Mouse (Mus musculus) left cerebral cortex, adult 8-10 months (tissue): ENCODE measurements around the gene Pacsin1. TPM values are rescaled to one million over a fixed set of nuclear protein-coding genes. Genes with fewer than 3 reads are reported as not detected.
"Not testable (repeated sequence)": the region's sequence is repeated elsewhere in the genome, so short reads cannot be mapped to it uniquely, and the experiment has no call there.

ENCODE experiments used
- DNase-seq, 2 experiments: peaks; one replicate each; pipeline ENCODE4 v3.0.0; 2022; ENCODE audit warnings: low spot score in 2 of 2
- total RNA-seq, 4 experiments: library from RNA; stranded (reverse); gene quantifications; 2 replicates each; pipeline ENCODE4 v1.2.4; 2022

Gene Pacsin1
- total RNA-seq, 4 experiments from 2014 or later = 377 to 404 (median 391) TPM

GRCm38 (mm10) chr17:27635575-27635903 lies 19.8 kb upstream of the Pacsin1 start:
- DNase-seq = not testable (repeated sequence)

DNA sequence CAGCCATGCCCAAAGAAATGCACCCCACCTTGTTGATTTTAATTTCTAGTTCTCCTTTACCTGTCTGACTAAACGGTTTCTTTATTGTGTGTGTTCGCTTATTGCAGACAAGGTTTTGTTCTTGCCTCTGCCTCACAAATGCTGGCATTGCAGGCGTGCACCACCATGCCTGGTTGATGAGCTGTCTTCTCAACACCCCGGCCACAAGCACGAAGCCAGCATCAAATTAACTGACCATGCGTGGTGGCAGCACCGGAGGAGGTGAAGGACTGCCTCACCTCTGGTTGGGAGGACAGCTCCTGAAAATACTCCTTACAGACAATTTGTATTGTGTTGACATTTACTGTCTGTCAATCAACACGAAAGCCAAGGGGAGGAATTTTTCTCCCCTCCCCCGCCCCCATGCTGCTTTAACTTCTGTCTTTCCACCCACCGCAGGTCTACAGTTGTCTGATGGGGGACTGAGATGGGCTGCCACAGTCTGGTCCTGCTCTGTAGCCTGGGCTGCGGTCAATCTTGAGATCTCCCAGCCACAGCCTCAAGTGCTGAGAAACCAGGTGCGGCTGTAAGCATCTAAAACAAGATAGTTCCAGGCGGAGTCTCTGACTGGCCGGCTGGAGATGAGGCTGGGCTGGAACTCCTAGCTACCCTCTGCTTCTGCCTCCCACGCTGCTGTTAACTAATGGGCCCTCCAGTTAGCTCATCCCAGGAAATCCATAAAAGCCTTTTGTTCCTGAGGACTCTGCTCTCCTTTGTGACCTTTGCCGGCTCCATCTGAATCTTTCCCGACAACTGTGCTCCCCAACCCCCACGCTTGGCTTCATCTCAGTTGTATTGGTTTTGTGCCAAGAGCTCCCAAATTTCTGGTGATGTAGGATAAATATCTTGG lies 18.9 kb upstream of the Pacsin1 start, which contains the start of gene Rps10:
TSS of gene Rps10 (minus strand) at position 538 of the 889 bp plus-strand sequence.
- DNase-seq = no peak

DNA sequence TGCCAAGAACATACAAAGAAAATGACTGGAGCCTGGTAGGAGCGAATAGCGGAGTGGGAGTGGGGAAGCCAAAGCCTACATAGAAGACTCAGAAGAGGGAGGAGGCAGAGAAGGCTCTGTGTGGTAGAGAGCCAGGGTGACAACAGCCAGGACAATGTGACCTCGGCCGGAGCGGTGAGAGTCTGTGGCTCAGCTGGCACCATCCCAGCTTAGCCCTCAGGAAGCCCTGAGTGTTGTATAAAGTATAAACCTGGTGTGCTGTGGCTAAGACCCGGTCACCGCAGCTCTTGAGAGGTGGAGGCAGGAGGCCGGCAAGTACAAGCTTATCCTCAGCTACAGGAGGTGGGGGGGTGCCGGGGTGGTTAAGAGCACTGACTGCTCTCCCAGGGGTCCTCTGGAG lies 18.0 kb upstream of the Pacsin1 start:
- DNase-seq = no peak

DNA sequence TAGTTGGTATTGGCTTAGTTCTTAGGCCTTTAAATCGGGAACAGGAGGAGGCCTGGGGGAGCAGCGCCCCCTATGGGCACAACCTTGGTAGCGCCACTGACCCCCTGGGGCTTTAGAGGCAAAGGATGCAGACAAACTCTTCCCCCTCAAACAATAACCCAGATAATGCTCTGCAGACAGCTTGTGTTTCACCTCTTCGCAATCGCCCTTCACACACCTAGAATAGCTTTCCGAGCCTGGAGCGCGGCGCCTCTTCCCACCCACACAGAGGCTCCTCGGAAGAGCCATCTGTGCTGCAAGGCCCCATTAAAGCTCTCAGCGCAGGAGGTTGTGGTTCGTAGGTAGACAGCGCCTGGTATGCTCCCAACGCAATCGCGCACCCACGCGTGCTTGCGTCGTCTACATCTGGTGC lies 16.4 kb upstream of the Pacsin1 start:
- DNase-seq = peak in 1 of 2 experiments; percentile 91

- DNase-seq = not testable (repeated sequence)
Measured at GRCm38 (mm10) chr17:27639851-27640250, 15.5 kb upstream of the Pacsin1 start.

GRCm38 (mm10) chr17:27642491-27643062 lies 12.7 kb upstream of the Pacsin1 start:
- peak; percentile 67 to 91 for DNase-seq

GRCm38 (mm10) chr17:27643101-27643500 lies 12.2 kb upstream of the Pacsin1 start:
- DNase-seq = peak in 1 of 2 experiments; percentile 53

DNA sequence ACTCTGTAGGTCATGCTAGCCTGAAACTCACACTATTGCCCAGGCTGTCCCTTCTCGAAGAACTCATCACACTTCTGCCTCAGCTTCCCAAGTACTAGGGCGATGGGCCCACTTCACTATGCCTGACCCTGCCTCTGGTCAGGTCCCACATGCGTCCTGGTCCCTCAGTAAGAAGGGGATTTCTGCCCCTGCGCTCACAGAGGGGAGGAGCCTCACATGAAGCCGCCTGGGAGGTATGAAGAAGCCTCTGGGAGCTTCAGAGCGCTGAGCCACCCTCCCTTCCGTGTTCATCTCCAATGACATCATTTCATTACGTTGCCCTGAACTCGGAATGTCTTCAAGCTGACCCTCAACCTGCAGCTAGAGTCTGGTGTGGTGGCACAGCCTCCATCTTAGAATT lies 11.6 kb upstream of the Pacsin1 start:
- no peak for DNase-seq

DNA sequence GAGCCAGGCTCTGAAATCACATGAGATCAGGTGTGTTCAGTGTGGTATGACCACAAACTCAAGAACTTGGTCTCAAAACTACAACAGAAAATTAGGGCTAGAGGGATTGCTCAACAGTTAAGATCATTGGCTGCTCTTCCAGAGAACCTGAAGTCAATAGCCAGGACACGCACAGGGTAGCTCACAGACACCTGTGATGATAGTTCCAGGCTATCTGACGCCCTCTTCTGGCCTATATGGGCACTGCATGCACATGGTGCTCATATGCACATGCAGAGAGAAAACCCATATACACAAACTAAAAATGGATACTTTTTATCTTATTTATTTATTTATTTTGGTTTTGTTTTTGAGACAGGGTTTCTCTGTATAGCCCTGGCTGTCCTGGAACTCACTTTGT lies 10.7 kb upstream of the Pacsin1 start:
- no peak for DNase-seq

- DNase-seq = no peak
Measured at GRCm38 (mm10) chr17:27645807-27646206, 9.5 kb upstream of the Pacsin1 start.

DNA sequence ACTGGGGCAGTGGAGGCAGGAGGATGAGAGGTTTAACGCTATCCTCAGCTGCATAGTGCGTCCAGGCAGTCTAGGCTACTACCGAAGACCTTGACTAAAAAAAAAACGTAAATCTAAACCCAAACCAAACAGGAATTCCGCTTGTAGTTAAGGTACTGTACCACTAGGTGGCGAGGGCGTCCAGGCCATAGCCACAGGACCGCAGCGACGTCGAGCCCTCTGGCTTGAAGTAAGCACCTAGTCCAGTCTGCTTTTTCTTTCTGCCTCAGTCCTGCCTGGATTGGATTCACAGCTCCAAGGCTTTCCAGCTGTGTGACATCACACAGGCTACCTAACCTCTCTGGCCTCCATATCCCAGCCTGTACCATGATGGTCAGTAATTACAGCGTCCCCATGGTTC lies 5.1 kb upstream of the Pacsin1 start:
- DNase-seq = no peak

- DNase-seq = no peak
Measured at GRCm38 (mm10) chr17:27650586-27650985, 4.7 kb upstream of the Pacsin1 start.

DNA sequence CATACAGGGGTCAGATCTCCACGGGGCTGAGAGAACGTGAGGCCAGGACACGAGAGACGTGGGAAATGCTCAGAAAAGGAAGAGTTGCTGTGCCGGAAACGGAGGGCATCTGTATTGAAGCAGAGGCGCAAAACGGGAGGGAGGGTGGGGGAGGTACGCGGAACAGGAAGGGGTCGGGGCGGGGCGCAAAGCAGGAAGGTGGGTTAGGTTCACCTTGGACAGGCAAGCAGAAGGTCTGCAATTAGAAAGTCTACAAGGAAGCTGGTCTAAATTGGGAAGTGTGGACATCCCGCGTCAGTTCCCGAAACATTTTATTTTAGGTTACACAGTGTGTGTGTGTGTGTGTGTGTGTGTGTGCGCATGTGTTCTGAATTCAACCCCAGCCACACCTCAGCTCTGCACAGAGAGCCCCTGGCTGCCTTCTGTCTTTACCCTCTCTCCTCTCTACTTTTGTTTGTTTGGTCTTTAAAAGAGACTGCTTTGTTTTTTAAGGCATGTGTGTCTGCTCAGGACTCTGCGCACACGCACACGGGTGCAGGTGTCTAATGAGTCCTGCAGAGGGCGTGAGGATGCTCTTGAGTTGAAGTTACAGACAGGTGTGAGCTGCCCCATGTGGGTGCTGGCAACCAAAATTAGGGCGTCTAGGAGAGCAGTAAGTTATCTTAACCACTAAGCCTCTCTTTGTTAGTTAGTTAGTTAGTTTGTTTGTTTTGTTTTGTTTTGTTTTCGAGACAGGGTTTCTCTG lies 3.1 kb upstream of the Pacsin1 start:
- DNase-seq = no peak

DNA sequence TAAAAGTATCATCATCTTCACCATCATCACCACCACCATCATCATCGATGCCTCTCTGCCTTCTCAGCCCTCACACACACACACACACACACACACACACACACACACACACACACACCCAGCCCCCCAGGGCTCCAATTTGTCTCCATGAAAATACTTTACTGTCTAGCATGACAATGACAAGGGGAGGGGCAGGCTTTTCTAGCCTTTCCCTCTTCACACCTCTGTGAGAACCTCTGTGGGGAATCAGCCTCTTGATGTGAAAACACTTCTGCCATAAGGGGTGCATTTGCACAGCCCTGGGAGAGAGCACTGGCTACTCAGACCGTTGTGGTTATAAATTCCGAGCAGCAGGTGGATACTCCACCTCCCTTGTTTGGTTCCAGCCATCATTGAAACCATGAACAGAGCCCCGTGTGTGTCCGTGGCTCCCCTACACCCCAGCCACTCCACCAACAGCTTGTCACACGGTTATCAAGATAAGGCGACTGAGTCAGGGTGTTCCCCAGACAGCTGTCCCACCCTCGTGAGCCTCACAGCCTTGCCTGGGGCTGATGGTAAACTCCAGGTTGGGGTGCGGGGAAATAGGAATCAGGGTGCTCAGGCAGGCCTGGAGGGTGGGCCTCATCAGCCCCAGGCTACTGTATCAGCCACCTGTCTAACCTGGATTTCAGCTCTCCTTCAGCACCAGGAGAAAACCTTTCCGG lies 1.9 kb upstream of the Pacsin1 start:
- no peak for DNase-seq

DNA sequence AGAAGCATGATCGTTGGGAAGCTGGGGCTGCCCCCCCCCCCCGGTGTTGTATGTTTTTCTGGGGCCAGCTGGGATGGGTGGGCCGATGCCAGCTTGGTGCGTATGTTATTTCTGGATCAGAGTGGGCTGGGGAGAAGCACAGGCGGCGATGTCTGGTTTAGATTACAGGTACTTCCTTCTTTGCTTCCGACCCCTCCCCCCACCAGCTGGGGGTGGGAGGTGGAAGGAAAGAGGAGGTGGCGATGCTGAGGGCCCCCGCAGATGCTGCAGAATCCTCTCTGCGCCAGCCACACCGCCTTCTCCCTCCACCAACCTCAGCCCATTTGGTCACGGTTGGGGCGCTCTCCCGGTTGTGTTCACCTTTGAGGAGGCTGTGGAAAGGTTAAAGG lies 696 bp downstream of the Pacsin1 start:
- DNase-seq = peak; percentile 64 to 85

DNA sequence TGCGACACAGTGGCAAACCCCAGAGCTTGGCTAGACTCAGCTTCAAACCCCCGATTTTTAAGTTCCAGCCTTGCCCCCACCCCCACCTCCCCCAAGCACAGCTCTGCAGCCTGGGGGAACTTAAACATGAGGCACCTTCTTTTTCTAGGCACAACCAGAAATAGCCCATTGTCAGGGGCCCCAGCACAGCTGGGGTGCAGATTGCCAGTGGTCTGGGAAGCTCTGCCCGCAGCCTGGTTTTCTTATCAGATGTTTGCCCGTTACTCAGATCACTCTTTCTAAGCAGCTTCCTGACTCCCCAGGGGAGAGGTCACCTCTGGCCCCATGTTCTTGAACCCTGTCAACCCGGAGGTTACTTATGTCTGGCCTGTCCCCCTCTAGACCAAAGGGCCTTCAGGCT lies 1.1 kb downstream of the Pacsin1 start:
- no peak for DNase-seq

DNA sequence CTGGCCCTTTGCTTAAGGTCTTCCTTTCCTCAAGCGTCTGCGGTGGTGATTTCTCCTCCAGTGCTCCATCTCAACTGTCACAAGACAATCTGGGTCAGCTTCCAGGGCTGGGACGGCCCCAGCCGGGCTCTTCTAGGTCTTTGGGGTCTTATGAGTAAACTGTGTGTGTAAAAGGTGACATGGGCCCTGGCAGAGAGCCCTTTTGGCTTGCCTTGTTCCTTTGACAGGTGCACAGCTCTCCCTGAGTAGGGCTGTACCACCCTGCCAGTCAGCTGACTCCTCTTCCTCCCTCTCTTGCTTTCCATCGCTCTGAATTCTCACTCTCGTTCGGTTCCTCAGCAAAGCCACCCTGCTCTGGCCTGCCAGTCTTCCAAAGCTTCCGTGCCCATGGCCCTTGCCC lies 1.8 kb downstream of the Pacsin1 start:
- DNase-seq = no peak

DNA sequence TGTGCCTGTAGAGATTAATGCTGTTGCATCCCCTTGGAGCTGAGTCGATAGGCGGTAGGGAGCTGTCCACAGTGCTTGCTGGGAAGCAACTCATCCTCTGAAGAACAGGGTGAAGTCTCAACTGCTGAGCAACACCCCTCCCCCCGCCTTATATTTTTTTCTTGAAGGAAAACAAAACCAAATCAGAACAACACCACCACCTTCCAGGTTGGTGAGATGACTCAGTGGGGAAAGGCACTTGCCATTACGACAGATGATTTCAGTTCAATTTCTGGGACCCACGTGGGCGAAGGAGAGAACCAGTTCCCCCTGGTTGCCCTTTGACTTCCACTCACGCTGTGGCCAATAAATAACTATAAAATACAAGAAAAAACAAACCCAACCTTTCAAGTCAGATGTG lies 3.5 kb downstream of the Pacsin1 start:
- no peak for DNase-seq

GRCm38 (mm10) chr17:27671720-27672119 lies 16.4 kb downstream of the Pacsin1 start:
- no peak for DNase-seq

DNA sequence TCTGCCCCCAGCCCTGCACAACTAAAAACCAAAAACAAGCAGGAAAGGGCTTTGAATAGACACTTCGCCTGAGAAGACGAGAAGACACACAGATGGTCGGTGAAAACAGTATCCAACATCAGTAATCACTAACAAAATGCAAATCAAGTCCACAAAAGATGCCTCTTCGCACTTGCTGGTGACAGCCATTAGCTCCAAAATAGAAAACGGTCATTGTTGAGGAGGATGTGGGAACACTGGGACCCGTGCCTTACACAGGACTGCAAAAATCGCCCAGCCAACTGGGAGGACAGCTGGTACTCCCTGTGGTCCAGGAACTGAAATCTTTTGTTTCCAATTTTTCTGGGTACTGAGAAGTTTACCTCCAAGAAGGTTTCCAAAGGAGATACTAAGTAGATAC lies 18.6 kb downstream of the Pacsin1 start:
- DNase-seq = no peak

GRCm38 (mm10) chr17:27675453-27675852 lies 20.1 kb downstream of the Pacsin1 start:
- no peak for DNase-seq

DNA sequence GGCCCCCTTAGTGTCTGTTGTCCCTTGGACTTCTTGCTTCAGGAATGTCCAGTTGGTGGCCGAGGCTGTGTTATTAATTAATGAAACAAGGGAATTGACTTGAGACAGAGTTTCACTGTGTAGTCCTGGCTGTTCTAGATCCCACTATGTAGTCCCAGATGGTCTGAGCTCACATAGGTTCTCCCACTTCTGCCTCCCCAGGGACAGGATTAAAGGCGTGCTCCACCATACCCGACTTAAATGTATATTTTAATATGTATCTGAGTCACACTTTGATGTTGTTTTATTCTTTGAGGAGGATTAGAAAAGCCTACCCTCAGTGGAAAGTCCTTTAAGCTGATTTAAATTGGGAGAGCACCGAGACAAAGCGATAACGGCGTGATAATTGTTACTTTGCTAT lies 21.0 kb downstream of the Pacsin1 start:
- no peak for DNase-seq
